Mouse (Mus musculus) fat pad, adult 2 months (tissue): ENCODE measurements at regions not wholly inside any gene's neighbourhood (a gene's known extent, or its start where the extent isn't known, plus 50 kb on each side); places are given as distances from the start of the nearest gene placed in this dataset.

Experiments used
- DNase-seq: peaks from one replicate; pipeline ENCODE4 v3.0.0-alpha.2; 2011; ENCODE audit warnings: low read depth, low spot score; ENCODE audit errors: extremely low read depth

- DNase-seq = no peak
Measured at GRCm38 (mm10) chr9:31794911-31795310, 118.4 kb downstream of the Barx2 start.

- no peak for DNase-seq
Measured at GRCm38 (mm10) chr9:31775956-31776355, 137.3 kb downstream of the Barx2 start.

GRCm38 (mm10) chr9:31765401-31765800 lies 147.9 kb downstream of the Barx2 start:
- DNase-seq = peak; percentile 65

- no peak for DNase-seq
Measured at GRCm38 (mm10) chr9:31757894-31758561, 155.2 kb downstream of the Barx2 start.

GRCm38 (mm10) chr9:31730443-31730842 lies 182.8 kb downstream of the Barx2 start:
- no peak for DNase-seq

- DNase-seq = no peak
Measured at GRCm38 (mm10) chr9:31719309-31719708, 194.0 kb downstream of the Barx2 start.

- DNase-seq = no peak
Measured at GRCm38 (mm10) chr9:31710022-31710421, 203.2 kb downstream of the Barx2 start.

GRCm38 (mm10) chr9:31706688-31707087 lies 206.6 kb downstream of the Barx2 start:
- no peak for DNase-seq

GRCm38 (mm10) chr9:31690921-31691475 lies 222.3 kb downstream of the Barx2 start:
- DNase-seq = no peak

- DNase-seq = no peak
Measured at GRCm38 (mm10) chr9:31688398-31688705, 224.1 kb upstream of the Tmem45b start.

- no peak for DNase-seq
Measured at GRCm38 (mm10) chr9:31687686-31688397, 223.6 kb upstream of the Tmem45b start.

GRCm38 (mm10) chr9:31686466-31686865 lies 222.2 kb upstream of the Tmem45b start:
- peak; percentile 86 for DNase-seq

- no peak for DNase-seq
Measured at GRCm38 (mm10) chr9:31684812-31685188, 220.5 kb upstream of the Tmem45b start.

GRCm38 (mm10) chr9:31684099-31684811 lies 220.0 kb upstream of the Tmem45b start:
- DNase-seq = no peak

GRCm38 (mm10) chr9:31683302-31684081 lies 219.2 kb upstream of the Tmem45b start:
- DNase-seq = no peak

- DNase-seq = no peak
Measured at GRCm38 (mm10) chr9:31682893-31683292, 218.6 kb upstream of the Tmem45b start.

- DNase-seq = no peak
Measured at GRCm38 (mm10) chr9:31677150-31677549, 212.9 kb upstream of the Tmem45b start.

- DNase-seq = peak; percentile 56
Measured at GRCm38 (mm10) chr9:31659026-31659425, 194.8 kb upstream of the Tmem45b start.

GRCm38 (mm10) chr9:31657612-31658011 lies 193.3 kb upstream of the Tmem45b start:
- DNase-seq = no peak

GRCm38 (mm10) chr9:31656676-31657075 lies 192.4 kb upstream of the Tmem45b start:
- DNase-seq = no peak

- DNase-seq = no peak
Measured at GRCm38 (mm10) chr9:31654747-31655146, 190.5 kb upstream of the Tmem45b start.
